Mouse (Mus musculus) neutrophil, adult 83 days (primary cell): Measurements from ENCODE around the gene Prdx6. TPM values are rescaled to one million over a fixed set of nuclear protein-coding genes. Genes with fewer than 3 reads are reported as not detected.

ENCODE experiments used
- total RNA-seq, 2 experiments: library from RNA; stranded (reverse); gene quantifications; one replicate each; pipeline ENCODE4 v1.2.4; 2023

Prdx6 gene
- 100 to 1,000 TPM; 273 to 296 TPM for total RNA-seq

DNA sequence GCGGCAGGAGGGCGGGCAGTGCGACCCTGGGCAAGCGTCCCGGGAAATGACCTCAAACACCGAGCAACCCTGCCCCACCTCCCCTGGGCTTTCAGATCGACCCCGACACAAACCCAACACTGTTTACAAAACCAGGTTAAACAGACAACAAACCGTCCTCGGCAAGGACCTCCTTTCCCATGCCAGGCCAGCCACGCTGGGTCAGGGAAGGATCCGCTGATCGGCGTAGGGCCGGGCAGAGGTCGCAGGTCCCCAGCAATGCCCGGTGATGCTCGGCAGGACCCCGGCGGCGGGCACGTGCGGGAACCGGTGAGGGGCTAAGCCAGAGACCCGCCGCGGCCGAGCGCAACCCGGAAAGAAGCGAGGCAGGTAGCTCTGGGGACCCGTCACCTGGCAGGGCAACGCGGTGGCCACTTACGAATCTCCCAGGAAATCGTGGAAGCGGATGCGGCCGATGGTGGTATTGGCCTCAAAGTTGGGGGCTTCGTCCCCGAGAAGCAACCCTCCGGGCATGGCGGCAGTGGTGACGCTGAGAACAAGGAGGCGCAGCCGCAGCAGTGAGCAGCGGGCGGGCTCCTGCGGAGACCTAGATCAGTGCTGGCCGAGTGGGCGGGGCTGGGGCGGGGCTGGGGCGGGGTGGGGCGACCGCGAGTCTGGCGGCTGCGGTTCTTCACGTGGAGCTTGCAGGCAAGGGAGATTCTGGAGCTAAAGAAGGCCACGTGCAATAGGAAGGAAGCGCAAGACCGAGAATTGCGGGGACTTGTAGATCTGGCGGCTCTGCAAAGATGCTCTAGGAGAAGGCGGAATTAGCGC, at the start of gene Prdx6:
Prdx6 (minus strand) TSS at position 616 of the 813 bp plus-strand sequence.

Other genes with a start within 250 kb of the Prdx6 start
- gene Zbtb37, start 216.4 kb downstream of the Prdx6 start, total RNA-seq, result 10 to 100 TPM; 11.5 to 16.6 TPM
- gene Dars2, start 180.6 kb downstream of the Prdx6 start, total RNA-seq, result 10 to 100 TPM; 14.8 to 17.8 TPM
- 10 to 100 TPM; 25.3 to 27.6 TPM for gene Cenpl, start 180.5 kb downstream of the Prdx6 start, total RNA-seq
- gene Klhl20, start 119.7 kb downstream of the Prdx6 start, total RNA-seq, result 10 to 100 TPM; 13.5 to 16.0 TPM
- not detected for gene Ankrd45, start 108.5 kb downstream of the Prdx6 start, total RNA-seq
- not detected for gene Tex50, start 91.9 kb downstream of the Prdx6 start, total RNA-seq
- not detected for gene Tnfsf4, start 144.2 kb upstream of the Prdx6 start, total RNA-seq
- not detected for gene Tnfsf18, start 243.4 kb upstream of the Prdx6 start, total RNA-seq